Mouse (Mus musculus) cerebellum, adult 9-10 months (tissue): Measurements from ENCODE around the gene Fbxo31.

ENCODE experiments used
- DNase-seq: peaks from one replicate; pipeline ENCODE4 v3.0.0; 2022

The Fbxo31 gene

GRCm38 (mm10) chr8:121551065-121551985, 27.3 kb downstream of the Fbxo31 start:
- DNase-seq, result no peak

DNA sequence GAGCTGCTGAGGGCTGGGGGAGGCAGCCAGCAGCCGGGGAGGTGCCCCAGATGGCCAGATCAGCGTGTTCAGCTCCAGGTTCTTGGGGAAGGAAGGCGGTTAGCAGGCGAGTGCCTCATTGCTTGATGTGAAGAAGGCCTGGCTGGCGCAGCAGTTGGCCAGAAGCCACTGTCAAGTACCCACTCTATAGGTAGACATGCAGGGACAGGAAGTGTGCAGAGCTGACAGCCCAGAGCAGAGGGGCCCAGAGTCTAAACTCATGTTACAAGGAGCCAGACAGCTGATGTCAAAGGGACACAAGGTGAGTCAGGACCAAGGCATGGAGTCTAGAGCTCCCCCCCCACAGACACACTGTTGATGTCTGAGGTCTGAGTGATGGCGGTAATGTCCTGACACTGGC, 28.6 kb downstream of the Fbxo31 start:
- DNase-seq, result no peak

- peak; percentile 86 for DNase-seq
Observed at GRCm38 (mm10) chr8:121547132-121547531, 31.5 kb downstream of the Fbxo31 start.

GRCm38 (mm10) chr8:121544936-121545335, 33.7 kb downstream of the Fbxo31 start:
- DNase-seq, result no peak

GRCm38 (mm10) chr8:121544276-121544785, 34.3 kb downstream of the Fbxo31 start, which contains the start of gene 1700018B08Rik:
Gene 1700018B08Rik, minus strand, starts transcription at chr8:121544320.
- no peak for DNase-seq

DNA sequence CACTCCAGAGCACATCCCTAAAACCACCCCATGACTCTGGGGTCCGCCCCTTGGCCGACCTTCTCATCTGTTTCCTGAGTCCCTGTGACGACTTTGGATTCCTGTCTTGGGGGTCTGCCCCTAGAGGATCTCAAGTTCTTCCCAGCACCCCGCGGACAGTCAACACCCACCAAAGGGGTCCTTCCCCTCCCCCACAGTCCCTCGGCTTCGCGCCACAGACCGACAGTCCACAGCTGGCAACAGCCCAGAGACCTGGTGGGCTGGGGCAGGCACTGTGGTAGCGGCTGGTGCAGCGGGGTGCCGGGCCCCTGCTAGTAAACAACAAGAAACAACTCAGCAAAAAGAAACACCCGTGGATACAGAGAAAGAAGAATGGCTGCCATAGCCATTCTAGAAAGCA, 35.7 kb downstream of the Fbxo31 start:
- DNase-seq, result no peak

- DNase-seq, result no peak
Observed at GRCm38 (mm10) chr8:121541862-121542261, 36.7 kb downstream of the Fbxo31 start.

GRCm38 (mm10) chr8:121532381-121532780, 46.2 kb downstream of the Fbxo31 start:
- DNase-seq, result no peak

- no peak for DNase-seq
Observed at GRCm38 (mm10) chr8:121530639-121531038, 48.0 kb downstream of the Fbxo31 start.

- DNase-seq, result no peak
Observed at GRCm38 (mm10) chr8:121528790-121529189, 49.8 kb downstream of the Fbxo31 start.

DNA sequence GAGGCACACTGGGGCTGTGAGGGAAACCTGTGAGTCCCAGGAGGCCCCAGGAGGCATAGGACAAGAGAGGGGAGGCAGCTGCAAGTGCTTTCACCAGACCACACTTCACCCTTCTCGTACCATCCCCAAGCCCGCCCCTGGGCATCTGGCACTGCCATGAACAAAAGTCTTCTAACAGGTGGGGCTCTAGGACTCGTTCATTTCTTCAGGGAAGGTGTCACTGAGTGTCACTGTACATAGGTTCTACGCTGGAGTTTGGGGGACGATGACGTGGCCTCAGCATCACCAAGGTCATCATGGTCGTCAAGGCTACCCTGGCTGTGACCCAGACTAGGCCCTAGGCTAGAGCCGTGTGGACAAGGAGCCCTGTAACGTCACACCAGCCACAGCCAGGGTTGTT, 50.9 kb downstream of the Fbxo31 start:
- DNase-seq, result no peak

DNA sequence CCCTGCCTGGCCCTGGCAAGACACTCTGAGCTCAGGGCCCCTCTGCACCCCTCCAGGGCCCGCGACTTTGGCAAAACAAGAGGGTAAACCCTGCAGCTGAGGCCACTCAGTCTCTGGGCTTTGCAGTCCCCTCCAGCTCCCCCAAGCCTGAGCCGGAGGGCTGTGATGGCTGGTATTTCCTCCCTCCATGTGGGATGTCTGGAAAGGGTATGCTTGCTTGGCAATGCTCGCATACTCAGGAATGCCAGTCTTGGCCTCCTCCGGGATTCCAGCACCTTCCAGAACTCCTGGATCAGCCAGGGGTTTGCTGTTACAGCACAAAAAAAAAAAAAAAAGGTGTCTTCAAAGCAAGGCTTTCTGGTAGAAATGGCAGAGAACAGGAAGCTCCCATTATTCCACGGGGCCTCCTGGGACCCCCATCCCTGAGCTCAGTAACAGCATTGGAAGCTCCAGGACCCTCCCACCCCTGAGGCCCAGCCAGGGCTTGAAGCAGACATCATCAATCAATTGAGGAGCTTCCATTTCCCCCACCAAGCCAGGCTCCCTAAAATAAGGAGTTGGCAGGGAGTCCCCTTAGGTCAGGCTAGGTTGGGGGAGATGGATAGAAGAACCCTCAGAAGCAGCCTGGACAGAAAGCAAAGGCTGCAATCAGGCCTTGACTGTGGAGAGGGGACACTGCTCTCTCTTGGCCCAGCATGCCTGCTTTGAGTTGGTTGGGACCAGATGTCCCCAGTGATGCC, 51.6 kb downstream of the Fbxo31 start:
- no peak for DNase-seq

DNA sequence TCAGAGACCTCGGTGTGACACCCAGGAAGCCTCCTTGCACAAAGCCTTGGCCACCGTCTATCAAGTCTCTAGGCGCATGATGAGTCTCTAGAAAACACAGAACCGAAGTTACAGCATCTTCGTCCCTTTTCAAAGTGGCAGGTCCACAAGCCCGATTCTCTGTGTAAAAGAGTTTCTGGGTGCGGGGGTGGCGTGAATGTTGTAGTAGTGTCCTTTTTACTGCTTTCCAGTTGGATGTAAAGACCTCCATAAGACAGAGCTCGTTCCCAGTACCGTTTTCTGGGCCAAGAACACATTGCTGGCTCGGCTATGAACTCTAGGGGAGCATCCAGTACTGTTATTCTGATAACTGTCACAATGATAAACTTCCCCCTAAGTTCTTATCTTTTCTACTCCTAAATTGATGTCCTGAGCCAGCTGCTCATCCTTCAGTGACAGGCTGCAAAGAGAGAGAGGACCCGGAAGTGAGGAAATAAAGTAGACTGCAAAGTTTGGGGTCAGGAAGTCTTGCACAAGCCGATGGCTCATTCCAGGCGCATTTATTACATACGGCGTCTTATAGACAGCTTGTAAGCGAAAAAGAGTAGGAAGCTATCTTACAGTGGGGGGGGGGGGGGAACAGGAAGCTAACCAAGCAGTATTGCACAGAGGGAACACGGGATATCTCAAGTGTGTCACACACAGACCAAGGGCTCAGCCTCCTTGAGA, 53.3 kb downstream of the Fbxo31 start:
- no peak for DNase-seq

- peak; percentile 80 for DNase-seq
Observed at GRCm38 (mm10) chr8:121513429-121513828, 65.2 kb downstream of the Fbxo31 start.

- no peak for DNase-seq
Observed at GRCm38 (mm10) chr8:121511751-121512150, 66.9 kb downstream of the Fbxo31 start.
